Mouse (Mus musculus) testis, adult 2 months (tissue): ENCODE results near the gene Rab40c.

Experiments used
- CTCF ChIP-seq: fragments of 200-500 bp; IDR thresholded peaks from 2 replicates; pipeline ENCODE4 v1.5.1; 2012; ENCODE audit warnings: low read depth, mild to moderate bottlenecking, inconsistent platforms, low read length, moderate library complexity; ENCODE audit not compliant: control insufficient read depth, insufficient read depth, insufficient replicate concordance
- POLR2A ChIP-seq: fragments of 200-500 bp; IDR thresholded peaks from 2 replicates; pipeline ENCODE4 v1.6.1; 2012; ENCODE audit warnings: low read depth, mild to moderate bottlenecking, inconsistent platforms, low read length, moderate library complexity; ENCODE audit not compliant: control insufficient read depth

DNA sequence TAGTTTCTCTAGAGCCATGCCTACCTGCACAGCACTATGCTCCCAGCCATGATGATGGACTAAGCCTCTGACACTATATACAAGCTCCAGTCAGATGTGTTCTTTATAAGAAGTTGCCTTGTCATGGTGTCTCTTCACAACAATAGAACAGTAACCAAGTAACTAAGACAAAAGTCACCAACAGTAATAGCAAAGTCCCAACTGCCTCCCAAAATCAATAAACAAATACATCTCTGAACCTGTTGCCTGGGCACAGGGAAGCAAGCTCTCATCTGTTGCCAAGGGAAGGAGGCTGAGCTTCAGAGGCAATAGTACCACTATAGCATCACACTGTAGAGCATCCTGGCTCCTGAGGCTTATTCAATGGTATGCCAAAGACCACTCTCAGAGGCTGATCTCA is 32.7 kb downstream of the Rab40c start:
- TF ChIP-seq CTCF = no peak
- TF ChIP-seq POLR2A = no peak
